Mouse (Mus musculus) heart, postnatal 0 days (tissue): ENCODE results near the gene Cldn2.

Experiments used
- CTCF ChIP-seq: IDR thresholded peaks from 2 replicates; pipeline ENCODE4 v1.5.1; 2016; ENCODE audit warnings: antibody characterized with exemption, control low read depth, low read depth
- EP300 ChIP-seq: IDR thresholded peaks from 2 replicates; pipeline ENCODE4 v1.6.1; 2016; ENCODE audit warnings: antibody characterized with exemption, low read depth

DNA sequence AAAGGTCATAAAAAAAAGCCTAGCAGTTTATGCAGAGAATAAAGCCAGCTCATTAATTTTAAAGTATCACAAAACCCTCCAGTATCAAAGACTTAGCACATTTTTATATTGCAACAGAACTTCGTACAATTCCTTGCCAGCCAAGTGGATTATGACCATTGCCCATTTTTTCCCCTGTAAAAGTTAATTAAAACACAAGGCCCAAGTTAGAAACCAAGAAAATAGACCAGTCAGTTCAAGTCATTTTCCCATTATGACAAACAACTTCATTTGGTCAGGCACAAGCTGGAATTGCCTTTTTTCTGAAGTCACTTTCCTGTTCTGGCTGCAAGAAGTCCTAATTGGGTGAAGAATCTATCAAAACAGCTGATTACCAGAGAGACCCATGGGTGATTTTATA is 24.8 kb downstream of the Cldn2 start:
- TF ChIP-seq CTCF (no peak), EP300 (no peak)
